Comparison of ENCODE assay signal across 7 mouse cellular contexts in genomic region chr7:81523008-81523662, GRCm38 (mm10). TPM values are rescaled to one million over a fixed set of nuclear protein-coding genes. Genes with fewer than 3 reads are reported as not detected.
A peak's percentile ranks its signal among the peaks of the same experiment; 100 is the strongest.
DNase-seq lines count a peak whose midpoint lies in the region; ATAC-seq lines count a peak whose summit lies in the region.

No protein-coding gene starts in this region.

- no peaks in the 10 kb centered on the region for H3K27me3 ChIP-seq in intestine, embryonic 15.5 days (replicated peaks)
- no peaks in the 10 kb centered on the region for H3K27me3 ChIP-seq in midbrain, embryonic 10.5 days (ENCODE audit: low read depth, poor library complexity, severe bottlenecking)

- H3K4me1 ChIP-seq in intestine, embryonic 15.5 days (replicated peaks), result peaks cover 12% of the 10 kb centered on the region; the same call in 1 of the 2 replicates
- peaks cover 21% of the 10 kb centered on the region for H3K4me1 ChIP-seq in midbrain, embryonic 10.5 days

- peak overlapping the region; percentile 53 for H3K9ac ChIP-seq in intestine, embryonic 15.5 days

- peak overlapping the region; percentile 96 for H3K27ac ChIP-seq in intestine, embryonic 15.5 days
- H3K27ac ChIP-seq in midbrain, embryonic 10.5 days (replicated peaks), result peak overlapping the region; percentile 93

- peak; percentile 90 to 96 for DNase-seq in adrenal gland, adult (ENCODE audit: inconsistent age in 2 of 2, low spot score in 1 of 2)
- DNase-seq in embryo, embryonic 10.5 days (ENCODE audit: low spot score), result peak; percentile 98
- DNase-seq in gastrocnemius, postnatal 25 days, result peak; percentile 86
- DNase-seq in left cerebral cortex, postnatal 25 days (ENCODE audit: low spot score in 2 of 2), result peak; percentile 89 to 94
- DNase-seq in midbrain, embryonic 10.5 days (ENCODE audit: low spot score), result peak; percentile 97
- peak; percentile 88 for DNase-seq in right cerebral cortex, postnatal 4 days

- intact Hi-C loops in left cerebral cortex, postnatal 25 days (cut with DNase I), result loop anchor here (2.0 kb wide), 2 partner anchors 48 to 68 kb away; partner anchors contain the start of genes Cpeb1 and Whamm

- H3K36me3 ChIP-seq in intestine, embryonic 15.5 days, result peaks cover 10% of the 10 kb centered on the region; the same call in 1 of the 2 replicates
- peaks cover 35% of the 10 kb centered on the region for H3K36me3 ChIP-seq in midbrain, embryonic 10.5 days

- no peaks in the 10 kb centered on the region for H3K9me3 ChIP-seq in intestine, embryonic 15.5 days
- no peaks in the 10 kb centered on the region for H3K9me3 ChIP-seq in midbrain, embryonic 10.5 days (replicated peaks)

- H3K4me3 ChIP-seq in intestine, embryonic 15.5 days (replicated peaks), result peak overlapping the region; percentile 57
- peak overlapping the region; percentile 76 for H3K4me3 ChIP-seq in midbrain, embryonic 10.5 days

- WGBS in intestine, embryonic 15.5 days, result under 1% methylated on average over 31 of the region's 31 CpGs
- under 1% methylated on average over 31 of the region's 31 CpGs for WGBS in midbrain, embryonic 10.5 days

- ATAC-seq in intestine, embryonic 15.5 days, result peak; percentile 99

- peak overlapping the region; percentile 59 for H3K4me2 ChIP-seq in intestine, embryonic 15.5 days (replicated peaks)

RNA-seq across cellular contexts. Expression of gene BC048679, which starts 25.1 kb away (rescaled TPM):
- 1 to 10 TPM in 1 of 2 experiments, under 1 TPM in 1; 0.46 to 1.1 TPM for total RNA-seq in gastrocnemius, postnatal 25 days (2021)
- polyA plus RNA-seq in intestine, embryonic 15.5 days (2015; fragmentation: Nextera tagmentation; extraction: Ambion mirVana), result not detected in 2 replicates
- not detected for total RNA-seq in left cerebral cortex, postnatal 25 days (2021)
- polyA plus RNA-seq in midbrain, embryonic 10.5 days (2016; fragmentation: Nextera tagmentation; extraction: Ambion mirVana), result not detected in 2 replicates

RNA-seq across cellular contexts. Expression of gene Ap3b2, which starts 29.4 kb away (rescaled TPM):
- under 1 TPM; 0.38 to 0.51 TPM for total RNA-seq in gastrocnemius, postnatal 25 days (2021)
- 5.9 and 6.2 TPM in 2 replicates for polyA plus RNA-seq in intestine, embryonic 15.5 days (2015; fragmentation: Nextera tagmentation; extraction: Ambion mirVana)
- total RNA-seq in left cerebral cortex, postnatal 25 days (2021), result 100 to 1,000 TPM; 141 to 150 TPM
- 19.1 and 36.0 TPM in 2 replicates for polyA plus RNA-seq in midbrain, embryonic 10.5 days (2016; fragmentation: Nextera tagmentation; extraction: Ambion mirVana)

RNA-seq across cellular contexts. Expression of gene Fsd2, which starts 43.6 kb away (rescaled TPM):
- 100 to 1,000 TPM; 240 to 314 TPM for total RNA-seq in gastrocnemius, postnatal 25 days (2021)
- polyA plus RNA-seq in intestine, embryonic 15.5 days (2015; fragmentation: Nextera tagmentation; extraction: Ambion mirVana), result 0.10 and 0.15 TPM in 2 replicates
- under 1 TPM in 1 of 2 experiments, not detected in 1; 0.16 TPM for total RNA-seq in left cerebral cortex, postnatal 25 days (2021)
- 0.07 TPM in 1 of 2 replicates, not detected in the other for polyA plus RNA-seq in midbrain, embryonic 10.5 days (2016; fragmentation: Nextera tagmentation; extraction: Ambion mirVana)

RNA-seq across cellular contexts. Expression of gene Whamm, which starts 47.9 kb away (rescaled TPM):
- total RNA-seq in gastrocnemius, postnatal 25 days (2021), result 1 to 10 TPM; 5.8 to 6.5 TPM
- 5.9 and 6.3 TPM in 2 replicates for polyA plus RNA-seq in intestine, embryonic 15.5 days (2015; fragmentation: Nextera tagmentation; extraction: Ambion mirVana)
- 10 to 100 TPM; 13.7 to 15.8 TPM for total RNA-seq in left cerebral cortex, postnatal 25 days (2021)
- polyA plus RNA-seq in midbrain, embryonic 10.5 days (2016; fragmentation: Nextera tagmentation; extraction: Ambion mirVana), result 2.6 and 3.1 TPM in 2 replicates

Comparison
In these comparisons a context has a peak if more than half of its experiments do, and no peak if none do; other contexts are left out.
1. Peak in every context shown above with its lines: DNase-seq, ATAC-seq, H3K4me3 ChIP-seq and H3K27ac ChIP-seq.
2. RNA of gene Ap3b2, which starts 29.4 kb away (total RNA-seq): 141 to 150 TPM in left cerebral cortex, postnatal 25 days; 0.38 to 0.51 TPM in gastrocnemius, postnatal 25 days; every median in the first group is over 10 times any median in the second.
3. RNA of gene Fsd2, which starts 43.6 kb away (total RNA-seq): 240 to 314 TPM in gastrocnemius, postnatal 25 days; 0.16 TPM in left cerebral cortex, postnatal 25 days; every median in the first group is over 100 times any median in the second.